Mouse (Mus musculus) G1E (cell line): ENCODE measurements around the gene Ssc5d. TPM values are rescaled to one million over a fixed set of nuclear protein-coding genes. Genes with fewer than 3 reads are reported as not detected.
A peak's percentile ranks its signal among the peaks of the same experiment; 100 is the strongest.

Experiments
- ATAC-seq: 2 replicates; pipeline ENCODE4 v1.8.0; 2016; ENCODE audit warnings: mild to moderate bottlenecking; ENCODE audit not compliant: insufficient number of reproducible peaks, poor library complexity, low FRiP score, severe bottlenecking; ENCODE audit errors: extremely low read depth
- DNase-seq: peaks from one replicate; pipeline ENCODE4 v3.0.0; 2012; ENCODE audit warnings: low spot score
- H3K27me3 ChIP-seq: 2 replicates; pipeline ENCODE4 v1.6.1; 2012; ENCODE audit warnings: mild to moderate bottlenecking, low read length, inconsistent platforms; ENCODE audit not compliant: insufficient read depth
- H3K36me3 ChIP-seq: replicated peaks from 2 replicates; pipeline ENCODE3; 2012; ENCODE audit warnings: mild to moderate bottlenecking, inconsistent platforms
- H3K4me1 ChIP-seq: 2 replicates; pipeline ENCODE4 v1.6.1; 2012; ENCODE audit warnings: low read depth, low read length, inconsistent platforms, mixed read lengths; ENCODE audit not compliant: insufficient read depth
- H3K4me3 ChIP-seq: 2 replicates; pipeline ENCODE4 v1.5.1; 2012; ENCODE audit warnings: low read depth, mild to moderate bottlenecking, inconsistent platforms, low read length, moderate library complexity, mixed read lengths
- H3K9me3 ChIP-seq: replicated peaks from 2 replicates; pipeline ENCODE4 v1.6.1; 2012; ENCODE audit warnings: inconsistent platforms
- CTCF ChIP-seq: IDR thresholded peaks from 2 replicates; pipeline ENCODE4 v1.5.1; 2012; ENCODE audit warnings: low read depth, low read length, inconsistent platforms, mixed read lengths
- GATA1 ChIP-seq: IDR thresholded peaks from 2 replicates; pipeline ENCODE4 v1.6.1; 2012; ENCODE audit warnings: borderline replicate concordance, low read length, inconsistent platforms, mixed read lengths
- GATA2 ChIP-seq: IDR thresholded peaks from 2 replicates; pipeline ENCODE4 v1.6.1; 2012; ENCODE audit warnings: low read depth, low read length, inconsistent platforms, borderline replicate concordance
- POLR2AphosphoS5 ChIP-seq: IDR thresholded peaks from 2 replicates; pipeline ENCODE4 v1.6.1; 2012; ENCODE audit warnings: low read depth, low read length, inconsistent platforms; ENCODE audit not compliant: insufficient replicate concordance
- TAL1 ChIP-seq: conservative IDR thresholded peaks from 2 replicates; pipeline ENCODE4 v1.6.1; 2012; ENCODE audit warnings: low read depth, low read length, inconsistent platforms, mixed read lengths
- polyA plus RNA-seq: library from polyadenylated mRNA; stranded (reverse); fragments of >175 nt; gene quantifications from 2 replicates; pipeline ENCODE4 v1.2.3, GENCODE M21; 2012
- total RNA-seq, 2 experiments: library from RNA; stranded (forward) in 1 of 2; stranded (reverse) in 1 of 2; fragments of 200-1000 nt in 1 of 2; fragments of >200 nt in 1 of 2; fragmentation: Nextera tagmentation in 1 of 2; gene quantifications; 2 replicates each; pipeline ENCODE4 v1.2.3; 2014 to 2017

Ssc5d gene
- total and polyA plus RNA-seq, 3 experiments, result 0.02 to 0.05 TPM; not detected in 1

- Histone ChIP-seq H3K9me3 (peaks cover 3% of the 10 kb centered on the region), H3K4me3 (no peak overlapping the region), H3K27me3 (peaks cover 24% of the 10 kb centered on the region), H3K36me3 (no peaks in the 10 kb centered on the region), H3K4me1 (peaks cover 2% of the 10 kb centered on the region; the same call in 1 of the 2 replicates)
- no peak for TF ChIP-seq GATA1
- TF ChIP-seq TAL1, result no peak
- no peak for TF ChIP-seq POLR2AphosphoS5
- no peak for TF ChIP-seq GATA2
- TF ChIP-seq CTCF, result no peak
- no peak for DNase-seq
- no peak for ATAC-seq
Measured at GRCm38 (mm10) chr7:4972321-4973047, 46.9 kb downstream of the Ssc5d start.

GRCm38 (mm10) chr7:4975455-4975854 lies 49.9 kb downstream of the Ssc5d start:
- Histone ChIP-seq H3K27me3 (peaks cover 18% of the 10 kb centered on the region), H3K9me3 (peaks cover 3% of the 10 kb centered on the region), H3K4me3 (no peak overlapping the region), H3K4me1 (peaks cover 2% of the 10 kb centered on the region; the same call in 1 of the 2 replicates), H3K36me3 (no peaks in the 10 kb centered on the region)
- TF ChIP-seq CTCF (no peak), GATA1 (no peak), GATA2 (no peak), POLR2AphosphoS5 (no peak), TAL1 (no peak)
- ATAC-seq (no peak), DNase-seq (no peak)

- H3K27me3 ChIP-seq, result peaks cover 12% of the 10 kb centered on the region
- H3K4me3 ChIP-seq, result no peak overlapping the region
- no peak for DNase-seq
- no peak for TF ChIP-seq POLR2AphosphoS5
- no peak for TF ChIP-seq CTCF
- TF ChIP-seq GATA2, result no peak
- no peak for TF ChIP-seq TAL1
- TF ChIP-seq GATA1, result no peak
- H3K4me1 ChIP-seq, result 0 out of 2 replicates have a peak, but pooled peaks cover 2% of the 10 kb centered on the region
- H3K36me3 ChIP-seq, result no peaks in the 10 kb centered on the region
- ATAC-seq, result no peak
- peaks cover 3% of the 10 kb centered on the region for H3K9me3 ChIP-seq
Measured at GRCm38 (mm10) chr7:4976832-4977231, 51.2 kb downstream of the Ssc5d start.

- Histone ChIP-seq H3K4me3 (no peak overlapping the region), H3K4me1 (no peaks in the 10 kb centered on the region), H3K27me3 (no peaks in the 10 kb centered on the region; the same call in 1 of the 2 replicates), H3K36me3 (no peaks in the 10 kb centered on the region), H3K9me3 (peaks cover 7% of the 10 kb centered on the region; the same call in 1 of the 2 replicates)
- TF ChIP-seq CTCF, result no peak
- ATAC-seq (no peak), DNase-seq (no peak)
Measured at GRCm38 (mm10) chr7:4988250-4988649, 62.7 kb downstream of the Ssc5d start.

GRCm38 (mm10) chr7:4993347-4993998 lies 67.9 kb downstream of the Ssc5d start:
- peaks cover 24% of the 10 kb centered on the region; the same call in 1 of the 2 replicates for H3K27me3 ChIP-seq
- DNase-seq (no peak), ATAC-seq (no peak)
- peaks cover 20% of the 10 kb centered on the region; the same call in 1 of the 2 replicates for H3K9me3 ChIP-seq
- H3K4me3 ChIP-seq, result no peak overlapping the region
- H3K36me3 ChIP-seq, result no peaks in the 10 kb centered on the region
- peaks cover 8% of the 10 kb centered on the region; the same call in 1 of the 2 replicates for H3K4me1 ChIP-seq
- no peak for TF ChIP-seq POLR2AphosphoS5
- TF ChIP-seq GATA1, result no peak
- no peak for TF ChIP-seq GATA2
- no peak for TF ChIP-seq TAL1
- TF ChIP-seq CTCF, result no peak

GRCm38 (mm10) chr7:4993999-4994788 lies 68.6 kb downstream of the Ssc5d start:
- Histone ChIP-seq H3K36me3 (no peaks in the 10 kb centered on the region), H3K9me3 (peaks cover 20% of the 10 kb centered on the region; the same call in 1 of the 2 replicates), H3K4me1 (peaks cover 8% of the 10 kb centered on the region; the same call in 1 of the 2 replicates), H3K4me3 (peak overlapping the region; percentile 30; the same call in 1 of the 2 replicates), H3K27me3 (peaks cover 24% of the 10 kb centered on the region; the same call in 1 of the 2 replicates)
- ATAC-seq (no peak), DNase-seq (no peak)
- TF ChIP-seq GATA1 (no peak), GATA2 (no peak), CTCF (no peak), POLR2AphosphoS5 (no peak), TAL1 (no peak)

Other genes starting within 250 kb of the Ssc5d start
Only the 20 nearest of the 33 such genes appear.
- gene Tmem238, start 136.1 kb upstream of the Ssc5d start, total RNA-seq (2014; fragmentation: Nextera tagmentation), result 1.7 and 4.7 TPM in 2 replicates
- gene Tmem238, start 136.1 kb upstream of the Ssc5d start, total RNA-seq (2017), result 6.8 and 12.1 TPM in 2 replicates
- 40.6 and 61.2 TPM in 2 replicates for gene Tmem238, start 136.1 kb upstream of the Ssc5d start, polyA plus RNA-seq
- gene Rpl28, start 132.9 kb upstream of the Ssc5d start, total RNA-seq (2014; fragmentation: Nextera tagmentation), result 1,543 and 2,339 TPM in 2 replicates
- gene Rpl28, start 132.9 kb upstream of the Ssc5d start, total RNA-seq (2017), result 548 and 573 TPM in 2 replicates
- gene Rpl28, start 132.9 kb upstream of the Ssc5d start, polyA plus RNA-seq, result 5,642 and 5,886 TPM in 2 replicates
- 538 and 670 TPM in 2 replicates for gene Ube2s, start 113.2 kb upstream of the Ssc5d start, total RNA-seq (2014; fragmentation: Nextera tagmentation)
- gene Ube2s, start 113.2 kb upstream of the Ssc5d start, total RNA-seq (2017), result 171 and 195 TPM in 2 replicates
- 210 and 243 TPM in 2 replicates for gene Ube2s, start 113.2 kb upstream of the Ssc5d start, polyA plus RNA-seq
- gene Shisa7, start 81.1 kb upstream of the Ssc5d start, total RNA-seq (2014; fragmentation: Nextera tagmentation), result not detected in 2 replicates
- 0.06 and 0.22 TPM in 2 replicates for gene Shisa7, start 81.1 kb upstream of the Ssc5d start, total RNA-seq (2017)
- not detected in 2 replicates for gene Shisa7, start 81.1 kb upstream of the Ssc5d start, polyA plus RNA-seq
- gene Isoc2b, start 55.5 kb upstream of the Ssc5d start, total RNA-seq (2014; fragmentation: Nextera tagmentation), result 7.6 and 9.1 TPM in 2 replicates
- 34.4 and 40.1 TPM in 2 replicates for gene Isoc2b, start 55.5 kb upstream of the Ssc5d start, total RNA-seq (2017)
- 5.3 and 8.1 TPM in 2 replicates for gene Isoc2b, start 55.5 kb upstream of the Ssc5d start, polyA plus RNA-seq
- gene Isoc2a, start 48.6 kb upstream of the Ssc5d start, total RNA-seq (2014; fragmentation: Nextera tagmentation), result 1.9 and 3.4 TPM in 2 replicates
- 7.5 and 10.4 TPM in 2 replicates for gene Isoc2a, start 48.6 kb upstream of the Ssc5d start, total RNA-seq (2017)
- 6.3 and 16.2 TPM in 2 replicates for gene Isoc2a, start 48.6 kb upstream of the Ssc5d start, polyA plus RNA-seq
- not detected in 2 replicates for gene Gm36210, start 19.3 kb upstream of the Ssc5d start, total RNA-seq (2014; fragmentation: Nextera tagmentation)
- not detected in 2 replicates for gene Gm36210, start 19.3 kb upstream of the Ssc5d start, total RNA-seq (2017)
- gene Gm36210, start 19.3 kb upstream of the Ssc5d start, polyA plus RNA-seq, result not detected in 2 replicates
- gene Zfp628, start 10.6 kb upstream of the Ssc5d start, total RNA-seq (2014; fragmentation: Nextera tagmentation), result 13.9 and 15.2 TPM in 2 replicates
- 1.6 and 1.8 TPM in 2 replicates for gene Zfp628, start 10.6 kb upstream of the Ssc5d start, total RNA-seq (2017)
- gene Zfp628, start 10.6 kb upstream of the Ssc5d start, polyA plus RNA-seq, result 35.7 and 39.5 TPM in 2 replicates
- gene Nat14, start 3.8 kb upstream of the Ssc5d start, total RNA-seq (2014; fragmentation: Nextera tagmentation), result 2.0 and 3.6 TPM in 2 replicates
- 0.41 and 1.1 TPM in 2 replicates for gene Nat14, start 3.8 kb upstream of the Ssc5d start, total RNA-seq (2017)
- 0.85 and 1.2 TPM in 2 replicates for gene Nat14, start 3.8 kb upstream of the Ssc5d start, polyA plus RNA-seq
- not detected in 2 replicates for gene Sbk2, start 38.6 kb downstream of the Ssc5d start, total RNA-seq (2014; fragmentation: Nextera tagmentation)
- gene Sbk2, start 38.6 kb downstream of the Ssc5d start, total RNA-seq (2017), result 0.06 and 0.11 TPM in 2 replicates
- not detected in 2 replicates for gene Sbk2, start 38.6 kb downstream of the Ssc5d start, polyA plus RNA-seq
- not detected in 2 replicates for gene Sbk3, start 45.4 kb downstream of the Ssc5d start, total RNA-seq (2014; fragmentation: Nextera tagmentation)
- gene Sbk3, start 45.4 kb downstream of the Ssc5d start, total RNA-seq (2017), result 0.06 and 0.11 TPM in 2 replicates
- gene Sbk3, start 45.4 kb downstream of the Ssc5d start, polyA plus RNA-seq, result not detected in 2 replicates
- 9.9 TPM in 1 of 2 replicates, not detected in the other for gene Zfp579, start 70.4 kb downstream of the Ssc5d start, total RNA-seq (2014; fragmentation: Nextera tagmentation)
- 0.71 and 0.87 TPM in 2 replicates for gene Zfp579, start 70.4 kb downstream of the Ssc5d start, total RNA-seq (2017)
- 4.1 and 4.2 TPM in 2 replicates for gene Zfp579, start 70.4 kb downstream of the Ssc5d start, polyA plus RNA-seq
- 9.1 and 11.4 TPM in 2 replicates for gene Zfp524, start 88.6 kb downstream of the Ssc5d start, total RNA-seq (2014; fragmentation: Nextera tagmentation)
- 8.9 and 12.3 TPM in 2 replicates for gene Zfp524, start 88.6 kb downstream of the Ssc5d start, total RNA-seq (2017)
- gene Zfp524, start 88.6 kb downstream of the Ssc5d start, polyA plus RNA-seq, result 37.2 and 38.9 TPM in 2 replicates
- 53.4 and 54.4 TPM in 2 replicates for gene Fiz1, start 88.9 kb downstream of the Ssc5d start, total RNA-seq (2014; fragmentation: Nextera tagmentation)
- gene Fiz1, start 88.9 kb downstream of the Ssc5d start, total RNA-seq (2017), result 22.2 and 23.6 TPM in 2 replicates
- gene Fiz1, start 88.9 kb downstream of the Ssc5d start, polyA plus RNA-seq, result 52.7 and 66.6 TPM in 2 replicates
- 6.7 TPM in 1 of 2 replicates, not detected in the other for gene Gm44973, start 89.7 kb downstream of the Ssc5d start, total RNA-seq (2014; fragmentation: Nextera tagmentation)
- not detected in 2 replicates for gene Gm44973, start 89.7 kb downstream of the Ssc5d start, total RNA-seq (2017)
- gene Gm44973, start 89.7 kb downstream of the Ssc5d start, polyA plus RNA-seq, result not detected in 2 replicates
- 50.6 and 54.8 TPM in 2 replicates for gene Zfp865, start 94.6 kb downstream of the Ssc5d start, total RNA-seq (2014; fragmentation: Nextera tagmentation)
- gene Zfp865, start 94.6 kb downstream of the Ssc5d start, total RNA-seq (2017), result 17.5 and 19.9 TPM in 2 replicates
- 121 and 146 TPM in 2 replicates for gene Zfp865, start 94.6 kb downstream of the Ssc5d start, polyA plus RNA-seq
- 1.7 TPM in 1 of 2 replicates, not detected in the other for gene Ccdc106, start 94.8 kb downstream of the Ssc5d start, total RNA-seq (2014; fragmentation: Nextera tagmentation)
- gene Ccdc106, start 94.8 kb downstream of the Ssc5d start, total RNA-seq (2017), result 0.23 TPM in 1 of 2 replicates, not detected in the other
- 0.13 and 0.21 TPM in 2 replicates for gene Ccdc106, start 94.8 kb downstream of the Ssc5d start, polyA plus RNA-seq
- gene 4632433K11Rik, start 108.3 kb downstream of the Ssc5d start, total RNA-seq (2014; fragmentation: Nextera tagmentation), result 1.2 and 2.4 TPM in 2 replicates
- gene 4632433K11Rik, start 108.3 kb downstream of the Ssc5d start, total RNA-seq (2017), result 0.98 TPM in 1 of 2 replicates, not detected in the other
- gene 4632433K11Rik, start 108.3 kb downstream of the Ssc5d start, polyA plus RNA-seq, result not detected in 2 replicates
- gene Zfp784, start 112.7 kb downstream of the Ssc5d start, total RNA-seq (2014; fragmentation: Nextera tagmentation), result 1.7 and 2.5 TPM in 2 replicates
- 2.7 and 2.8 TPM in 2 replicates for gene Zfp784, start 112.7 kb downstream of the Ssc5d start, total RNA-seq (2017)
- 1.3 and 1.6 TPM in 2 replicates for gene Zfp784, start 112.7 kb downstream of the Ssc5d start, polyA plus RNA-seq
- gene Zfp580, start 125.8 kb downstream of the Ssc5d start, total RNA-seq (2014; fragmentation: Nextera tagmentation), result 1.1 and 1.8 TPM in 2 replicates
- gene Zfp580, start 125.8 kb downstream of the Ssc5d start, total RNA-seq (2017), result 0.44 TPM in 1 of 2 replicates, not detected in the other
- gene Zfp580, start 125.8 kb downstream of the Ssc5d start, polyA plus RNA-seq, result 2.8 and 4.1 TPM in 2 replicates